Mouse (Mus musculus): ENCODE data around the gene Lrrc32.

GRCm38 (mm10) chr7:98534432-98534855 lies 45.4 kb downstream of the Lrrc32 start:
- no peak for TF ChIP-seq POLR2A (IDR thresholded peaks at IDR 0.05; ENCODE audit: borderline replicate concordance, control insufficient read depth, low read depth, low read length)
- TF ChIP-seq CTCF (IDR thresholded peaks at IDR 0.05; ENCODE audit: control insufficient read depth, insufficient read depth, low read length), result no peak

Measured in bone marrow, adult 2 months (tissue).